Mouse (Mus musculus) stomach, postnatal 0 days (tissue): Measurements from ENCODE around the gene Rapgef1. TPM values are rescaled to one million over a fixed set of nuclear protein-coding genes. Genes with fewer than 3 reads are reported as not detected.

ENCODE experiments used
- ATAC-seq: fragments of 200-750 bp; cut with Nextera tagmentation; 2 replicates; pipeline ENCODE4 v1.8.0; 2017; ENCODE audit not compliant: low FRiP score, low TSS enrichment
- DNase-seq: peaks from one replicate; pipeline ENCODE4 v3.0.0-alpha.2; 2016; ENCODE audit warnings: low spot score
- H3K27ac ChIP-seq: fragments of 300-500 bp; sonication (generic); replicated peaks from 2 replicates; pipeline ENCODE4 v1.5.1; 2014; ENCODE audit warnings: mild to moderate bottlenecking, control low read depth
- H3K27me3 ChIP-seq: fragments of 300-500 bp; sonication (generic); 2 replicates; pipeline ENCODE4 v1.6.1; 2014; ENCODE audit warnings: low read length; ENCODE audit not compliant: control insufficient read depth, insufficient read depth
- H3K36me3 ChIP-seq: fragments of 300-500 bp; sonication (generic); 2 replicates; pipeline ENCODE4 v1.6.1; 2014; ENCODE audit warnings: low read length, mixed read lengths; ENCODE audit not compliant: control insufficient read depth, insufficient read depth
- H3K4me1 ChIP-seq: fragments of 300-500 bp; sonication (generic); replicated peaks from 2 replicates; pipeline ENCODE4 v1.6.1; 2014; ENCODE audit warnings: antibody characterized with exemption; ENCODE audit not compliant: control insufficient read depth, insufficient read depth
- H3K4me2 ChIP-seq: fragments of 300-500 bp; sonication (generic); replicated peaks from 2 replicates; pipeline ENCODE4 v1.6.1; 2014; ENCODE audit warnings: low read depth, mild to moderate bottlenecking, control low read depth, moderate library complexity
- H3K4me3 ChIP-seq: fragments of 300-500 bp; sonication (generic); 2 replicates; pipeline ENCODE4 v1.5.1; 2014; ENCODE audit warnings: low read depth, low read length, control low read depth
- H3K9ac ChIP-seq: fragments of 300-500 bp; sonication (generic); 2 replicates; pipeline ENCODE4 v1.6.1; 2014; ENCODE audit warnings: mild to moderate bottlenecking, low read length, control low read depth, mixed read lengths
- H3K9me3 ChIP-seq: fragments of 300-500 bp; sonication (generic); 2 replicates; pipeline ENCODE4 v1.6.1; 2016; ENCODE audit warnings: low read length; ENCODE audit not compliant: control insufficient read depth
- CTCF ChIP-seq: IDR thresholded peaks from 2 replicates; pipeline ENCODE4 v1.5.1; 2016; ENCODE audit warnings: antibody characterized with exemption, low read depth, mild to moderate bottlenecking, moderate library complexity
- EP300 ChIP-seq: optimal IDR thresholded peaks from 2 replicates; pipeline ENCODE3; 2016; ENCODE audit warnings: antibody characterized with exemption
- WGBS: fragments of 180-500 bp; shearing (Covaris S2); extraction: QIAGEN DNeasy Blood & Tissue Kit; methylation state at CpG from one replicate; pipeline ENCODE4 v1.1.7; 2014; 5-methylcytosine and 5-hydroxymethylcytosine counted together
- polyA plus RNA-seq: library from polyadenylated mRNA; unstranded; fragments of >200 nt; fragmentation: Nextera tagmentation; extraction: Ambion mirVana; gene quantifications from 2 replicates; pipeline ENCODE4 v1.2.1, GENCODE M21; 2015

Gene Rapgef1
- polyA plus RNA-seq, 1 experiment from 2014 or later: 7.2 TPM

GRCm38 (mm10) chr2:29621163-29621562 is 1.6 kb downstream of the Rapgef1 start:
- Histone ChIP-seq H3K36me3 (no peaks in the 10 kb centered on the region), H3K27ac (no peak overlapping the region), H3K9ac (no peak overlapping the region; the same call in 1 of the 2 replicates), H3K4me2 (peak overlapping the region; percentile 83; the same call in 1 of the 2 replicates), H3K9me3 (no peaks in the 10 kb centered on the region), H3K4me3 (peak overlapping the region; percentile 77; the same call in 1 of the 2 replicates), H3K4me1 (peaks cover 9% of the 10 kb centered on the region), H3K27me3 (no peaks in the 10 kb centered on the region)
- TF ChIP-seq EP300 (no peak), CTCF (no peak)
- ATAC-seq (no peak), DNase-seq (no peak)
- 57% methylated on average over 10 of the region's 10 CpGs for WGBS

GRCm38 (mm10) chr2:29621636-29622035 is 2.1 kb downstream of the Rapgef1 start:
- no peak for ATAC-seq
- H3K27me3 ChIP-seq: no peaks in the 10 kb centered on the region
- H3K36me3 ChIP-seq: no peaks in the 10 kb centered on the region
- H3K4me1 ChIP-seq: peaks cover 9% of the 10 kb centered on the region
- no peak overlapping the region for H3K4me3 ChIP-seq
- H3K4me2 ChIP-seq: no peak overlapping the region
- H3K9ac ChIP-seq: no peak overlapping the region
- TF ChIP-seq CTCF: no peak
- no peak for TF ChIP-seq EP300
- WGBS: 83% methylated on average over 3 of the region's 3 CpGs
- H3K9me3 ChIP-seq: no peaks in the 10 kb centered on the region
- no peak for DNase-seq
- H3K27ac ChIP-seq: no peak overlapping the region

GRCm38 (mm10) chr2:29622126-29623005 is 2.8 kb downstream of the Rapgef1 start:
- no peaks in the 10 kb centered on the region for H3K27me3 ChIP-seq
- peaks cover 9% of the 10 kb centered on the region for H3K4me1 ChIP-seq
- H3K9me3 ChIP-seq: no peaks in the 10 kb centered on the region
- DNase-seq: no peak
- WGBS: 75% methylated on average over 10 of the region's 10 CpGs
- H3K9ac ChIP-seq: no peak overlapping the region
- ATAC-seq: no peak
- no peaks in the 10 kb centered on the region for H3K36me3 ChIP-seq
- TF ChIP-seq EP300 (no peak), CTCF (no peak)
- H3K27ac ChIP-seq: no peak overlapping the region
- no peak overlapping the region for H3K4me2 ChIP-seq
- H3K4me3 ChIP-seq: no peak overlapping the region

GRCm38 (mm10) chr2:29623247-29624090 is 3.9 kb downstream of the Rapgef1 start:
- Histone ChIP-seq H3K27ac (peak overlapping the region; percentile 82), H3K36me3 (no peaks in the 10 kb centered on the region), H3K4me3 (no peak overlapping the region), H3K9me3 (no peaks in the 10 kb centered on the region), H3K9ac (no peak overlapping the region), H3K27me3 (no peaks in the 10 kb centered on the region), H3K4me1 (peaks cover 9% of the 10 kb centered on the region), H3K4me2 (no peak overlapping the region)
- ATAC-seq (peak; percentile 30; the same call in 1 of the 2 replicates), DNase-seq (peak; percentile 38)
- TF ChIP-seq CTCF: no peak
- no peak for TF ChIP-seq EP300
- WGBS: 52% methylated on average over 9 of the region's 9 CpGs

GRCm38 (mm10) chr2:29624091-29624608 is 4.6 kb downstream of the Rapgef1 start:
- no peak for ATAC-seq
- peaks cover 9% of the 10 kb centered on the region for H3K4me1 ChIP-seq
- no peak overlapping the region for H3K4me2 ChIP-seq

More at GRCm38 (mm10) chr2:29624091-29624608, 4.6 kb downstream of the Rapgef1 start:
- Histone ChIP-seq H3K4me3 (no peak overlapping the region), H3K9ac (no peak overlapping the region), H3K36me3 (no peaks in the 10 kb centered on the region), H3K9me3 (no peaks in the 10 kb centered on the region), H3K27me3 (no peaks in the 10 kb centered on the region), H3K27ac (peak overlapping the region; percentile 82)
- DNase-seq: peak; percentile 27
- TF ChIP-seq EP300 (no peak), CTCF (no peak)
- WGBS: 70% methylated on average over 4 of the region's 4 CpGs
